Mouse (Mus musculus) liver, postnatal 0 days (tissue): Measurements from ENCODE around the gene Epb41l3.

Source experiments
- CTCF ChIP-seq: sonication (generic); IDR thresholded peaks from 2 replicates; pipeline ENCODE4 v1.5.1; 2016; ENCODE audit warnings: antibody characterized with exemption, low read depth
- EP300 ChIP-seq: IDR thresholded peaks from 2 replicates; pipeline ENCODE4 v1.6.1; 2016; ENCODE audit warnings: antibody characterized with exemption, low read depth, mild to moderate bottlenecking

GRCm38 (mm10) chr17:69109216-69109615, 33.7 kb downstream of the Epb41l3 start:
- TF ChIP-seq CTCF: peak; percentile 34
- TF ChIP-seq EP300: no peak
